Mouse (Mus musculus): ENCODE measurements at regions not wholly inside any gene's neighbourhood (a gene's known extent, or its start where the extent isn't known, plus 50 kb on each side); places are given as distances from the start of the nearest gene placed in this dataset.

DNA sequence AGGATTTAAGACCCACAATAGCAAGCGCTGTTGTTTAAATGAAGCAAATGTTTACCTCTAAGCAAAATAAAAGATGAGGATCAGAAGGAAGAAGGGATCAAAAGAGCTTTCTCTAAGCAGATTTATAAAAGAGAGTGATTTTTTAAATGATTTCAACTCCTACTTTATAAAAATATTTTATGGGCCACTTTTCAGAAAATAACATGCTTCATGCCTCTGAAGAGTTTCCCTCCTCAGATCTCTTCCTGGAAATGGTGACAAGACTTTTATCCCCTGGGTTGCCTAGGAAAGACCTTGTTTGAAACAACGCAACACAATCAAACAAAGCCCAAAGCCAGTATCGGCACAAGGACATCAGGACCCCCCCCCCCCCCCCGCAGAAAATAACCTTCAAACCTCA is 265.6 kb upstream of the Sall1 start:
- no peaks in the 10 kb centered on the region for H3K4me1 ChIP-seq (ENCODE audit: control insufficient read depth, insufficient read depth, low read length)
- H3K4me3 ChIP-seq (replicated peaks; ENCODE audit: extremely low read depth, low read depth, low read length) = no peak overlapping the region
- TF ChIP-seq CTCF (IDR thresholded peaks at IDR 0.05; ENCODE audit: insufficient read depth, low read length) = no peak
- TF ChIP-seq POLR2A (IDR thresholded peaks at IDR 0.05; ENCODE audit: borderline replicate concordance, extremely low read depth, low read depth, low read length) = no peak
- no peak for DNase-seq
- WGBS = 36% methylated on average over 4 of the region's 4 CpGs

GRCm38 (mm10) chr8:89308950-89309349 is 265.0 kb upstream of the Sall1 start:
- TF ChIP-seq CTCF (IDR thresholded peaks at IDR 0.05; ENCODE audit: insufficient read depth, low read length) (no peak), POLR2A (IDR thresholded peaks at IDR 0.05; ENCODE audit: borderline replicate concordance, extremely low read depth, low read depth, low read length) (no peak)
- H3K4me1 ChIP-seq (ENCODE audit: control insufficient read depth, insufficient read depth, low read length) = no peaks in the 10 kb centered on the region
- 39% methylated on average over 5 of the region's 5 CpGs for WGBS
- H3K4me3 ChIP-seq (replicated peaks; ENCODE audit: extremely low read depth, low read depth, low read length) = no peak overlapping the region
- no peak for DNase-seq

GRCm38 (mm10) chr8:89308532-89308931 is 264.6 kb upstream of the Sall1 start:
- TF ChIP-seq CTCF (IDR thresholded peaks at IDR 0.05; ENCODE audit: insufficient read depth, low read length) (no peak), POLR2A (IDR thresholded peaks at IDR 0.05; ENCODE audit: borderline replicate concordance, extremely low read depth, low read depth, low read length) (no peak)
- WGBS = 66% methylated on average over 8 of the region's 8 CpGs
- no peak overlapping the region for H3K4me3 ChIP-seq (replicated peaks; ENCODE audit: extremely low read depth, low read depth, low read length)
- no peak for DNase-seq
- no peaks in the 10 kb centered on the region for H3K4me1 ChIP-seq (ENCODE audit: control insufficient read depth, insufficient read depth, low read length)

DNA sequence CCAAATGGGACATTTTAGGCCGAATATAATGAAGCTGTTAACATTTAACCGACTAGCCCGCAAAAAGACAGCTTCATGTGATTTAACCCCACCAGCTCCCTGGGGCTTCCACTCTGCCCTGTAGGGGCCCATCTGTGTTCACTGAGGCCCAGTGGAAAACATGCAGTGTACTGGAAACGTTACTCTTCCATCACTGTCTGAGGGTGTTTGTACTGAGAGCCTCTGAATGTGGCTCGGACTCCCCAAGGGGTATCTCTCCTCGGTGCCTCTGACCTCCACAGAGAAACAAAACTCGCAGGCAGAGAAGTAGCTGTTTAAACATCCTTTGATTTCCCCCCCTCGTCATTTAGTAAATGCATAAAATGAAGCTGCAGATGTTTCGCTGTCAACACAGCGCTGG is 263.6 kb upstream of the Sall1 start:
- WGBS = 46% methylated on average over 10 of the region's 10 CpGs
- DNase-seq = no peak
- no peak for TF ChIP-seq POLR2A (IDR thresholded peaks at IDR 0.05; ENCODE audit: borderline replicate concordance, extremely low read depth, low read depth, low read length)
- TF ChIP-seq CTCF (IDR thresholded peaks at IDR 0.05; ENCODE audit: insufficient read depth, low read length) = no peak

DNA sequence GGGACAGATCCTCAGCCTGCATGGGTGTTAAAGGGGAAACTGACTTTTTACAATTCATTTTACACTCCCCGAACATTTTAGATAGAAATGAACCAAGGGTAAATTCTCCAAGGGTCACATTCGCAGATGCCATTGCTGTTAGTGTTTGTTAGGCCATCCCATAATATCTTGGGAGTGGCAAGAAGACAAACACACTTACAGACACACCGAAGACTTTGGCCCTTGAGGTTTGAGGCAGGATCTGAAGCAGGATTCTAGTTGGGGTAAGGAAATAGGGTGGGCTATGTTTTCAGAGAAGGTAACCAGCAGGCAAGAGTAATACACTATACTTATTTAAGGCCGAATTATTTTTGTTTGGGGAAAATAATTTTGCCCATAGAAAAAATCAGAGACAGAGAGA is 263.1 kb upstream of the Sall1 start:
- DNase-seq = no peak
- Histone ChIP-seq H3K4me3 (replicated peaks; ENCODE audit: extremely low read depth, low read depth, low read length) (no peak overlapping the region), H3K4me1 (ENCODE audit: control insufficient read depth, insufficient read depth, low read length) (no peaks in the 10 kb centered on the region)
- TF ChIP-seq POLR2A (IDR thresholded peaks at IDR 0.05; ENCODE audit: borderline replicate concordance, extremely low read depth, low read depth, low read length) = no peak
- no peak for TF ChIP-seq CTCF (IDR thresholded peaks at IDR 0.05; ENCODE audit: insufficient read depth, low read length)
- 78% methylated on average over 4 of the region's 4 CpGs for WGBS

More for the DNA sequence above, 263.6 kb upstream of the Sall1 start:
- H3K4me3 ChIP-seq (replicated peaks; ENCODE audit: extremely low read depth, low read depth, low read length) = no peak overlapping the region
- no peaks in the 10 kb centered on the region for H3K4me1 ChIP-seq (ENCODE audit: control insufficient read depth, insufficient read depth, low read length)

GRCm38 (mm10) chr8:89304116-89304515 is 260.2 kb upstream of the Sall1 start:
- DNase-seq = no peak
- Histone ChIP-seq H3K4me1 (ENCODE audit: control insufficient read depth, insufficient read depth, low read length) (no peaks in the 10 kb centered on the region), H3K4me3 (replicated peaks; ENCODE audit: extremely low read depth, low read depth, low read length) (no peak overlapping the region)
- WGBS = 64% methylated on average over 10 of the region's 10 CpGs
- TF ChIP-seq POLR2A (IDR thresholded peaks at IDR 0.05; ENCODE audit: borderline replicate concordance, extremely low read depth, low read depth, low read length) = no peak
- no peak for TF ChIP-seq CTCF (IDR thresholded peaks at IDR 0.05; ENCODE audit: insufficient read depth, low read length)

DNA sequence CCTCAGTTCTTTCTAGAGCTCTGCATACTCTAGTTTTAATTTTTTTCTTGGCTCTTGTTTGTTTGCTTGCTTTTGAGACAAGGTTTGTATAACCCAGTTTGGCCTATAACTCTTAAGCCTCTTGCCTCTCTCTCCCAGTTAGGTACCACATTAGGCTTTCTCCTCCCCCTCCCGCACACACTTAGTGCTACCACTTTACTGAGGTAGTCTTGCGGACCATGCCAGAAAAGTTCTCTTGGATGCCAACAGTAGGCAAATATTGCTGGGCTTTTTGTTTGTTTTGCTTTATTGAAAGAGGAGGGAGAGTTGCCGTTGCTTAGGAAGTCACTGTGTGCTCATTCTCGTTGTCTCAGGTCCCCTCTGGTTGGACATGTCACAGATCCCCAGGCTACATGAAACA is 259.4 kb upstream of the Sall1 start:
- no peaks in the 10 kb centered on the region for H3K4me1 ChIP-seq (ENCODE audit: control insufficient read depth, insufficient read depth, low read length)
- no peak for DNase-seq
- whole genome bisulfite sequencing = 58% methylated on average over 4 of the region's 4 CpGs
- no peak overlapping the region for H3K4me3 ChIP-seq (replicated peaks; ENCODE audit: extremely low read depth, low read depth, low read length)
- TF ChIP-seq CTCF (IDR thresholded peaks at IDR 0.05; ENCODE audit: insufficient read depth, low read length) (no peak), POLR2A (IDR thresholded peaks at IDR 0.05; ENCODE audit: borderline replicate concordance, extremely low read depth, low read depth, low read length) (no peak)

DNA sequence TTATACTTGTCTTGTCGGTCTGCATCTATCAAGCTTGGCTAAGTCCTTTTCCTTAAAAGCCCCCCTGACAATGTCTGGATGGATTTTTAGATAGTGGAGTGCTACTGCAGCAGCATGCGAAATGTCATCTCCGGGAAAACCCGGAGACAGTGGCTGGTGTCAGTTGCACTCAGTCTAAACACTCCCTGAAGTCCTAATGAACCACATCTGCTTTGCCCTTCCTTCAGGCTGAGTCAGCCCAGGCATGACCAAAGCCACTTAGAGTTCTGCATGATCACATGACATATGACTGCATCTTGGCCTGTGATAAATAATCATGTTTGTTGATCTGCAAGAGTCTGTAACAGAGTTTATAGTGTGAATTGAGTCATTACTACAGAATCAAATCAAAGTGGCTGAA is 255.7 kb upstream of the Sall1 start:
- Histone ChIP-seq H3K4me3 (replicated peaks; ENCODE audit: extremely low read depth, low read depth, low read length) (no peak overlapping the region), H3K4me1 (ENCODE audit: control insufficient read depth, insufficient read depth, low read length) (no peaks in the 10 kb centered on the region)
- 73% methylated on average over 4 of the region's 4 CpGs for WGBS
- DNase-seq = no peak
- no peak for TF ChIP-seq POLR2A (IDR thresholded peaks at IDR 0.05; ENCODE audit: borderline replicate concordance, extremely low read depth, low read depth, low read length)
- TF ChIP-seq CTCF (IDR thresholded peaks at IDR 0.05; ENCODE audit: insufficient read depth, low read length) = no peak

DNA sequence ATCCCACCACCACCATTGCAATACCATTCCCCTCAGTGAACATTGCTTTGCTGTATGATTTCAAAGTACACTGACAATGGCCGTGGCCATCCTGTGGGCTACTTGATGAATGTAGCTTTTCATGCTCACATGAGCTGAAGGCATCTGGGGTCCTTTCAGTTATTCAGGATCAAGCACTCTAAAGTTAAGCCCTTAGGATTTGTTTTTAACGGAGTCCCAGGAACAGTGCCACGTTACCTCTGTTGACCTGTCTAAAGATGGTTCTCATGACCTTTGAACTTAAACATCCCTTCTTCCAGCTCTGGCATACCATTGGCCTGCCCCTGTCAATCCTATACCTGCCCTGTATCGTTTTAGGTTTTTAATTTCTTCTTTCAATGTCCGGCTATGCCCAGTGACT is 251.7 kb upstream of the Sall1 start:
- DNase-seq = no peak
- no peak overlapping the region for H3K4me3 ChIP-seq (replicated peaks; ENCODE audit: extremely low read depth, low read depth, low read length)
- no peak for TF ChIP-seq CTCF (IDR thresholded peaks at IDR 0.05; ENCODE audit: insufficient read depth, low read length)
- TF ChIP-seq POLR2A (IDR thresholded peaks at IDR 0.05; ENCODE audit: borderline replicate concordance, extremely low read depth, low read depth, low read length) = no peak

GRCm38 (mm10) chr8:89289017-89289416 is 245.1 kb upstream of the Sall1 start:
- no peak for DNase-seq
- Histone ChIP-seq H3K4me3 (replicated peaks; ENCODE audit: extremely low read depth, low read depth, low read length) (no peak overlapping the region), H3K4me1 (ENCODE audit: control insufficient read depth, insufficient read depth, low read length) (no peaks in the 10 kb centered on the region)
- 18% methylated on average over 5 of the region's 5 CpGs for WGBS
- no peak for TF ChIP-seq POLR2A (IDR thresholded peaks at IDR 0.05; ENCODE audit: borderline replicate concordance, extremely low read depth, low read depth, low read length)
- TF ChIP-seq CTCF (IDR thresholded peaks at IDR 0.05; ENCODE audit: insufficient read depth, low read length) = no peak

More for the DNA sequence above, 251.7 kb upstream of the Sall1 start:
- H3K4me1 ChIP-seq (ENCODE audit: control insufficient read depth, insufficient read depth, low read length) = no peaks in the 10 kb centered on the region
- 70% methylated on average over 5 of the region's 5 CpGs for WGBS

Data from lung, adult 2 months (tissue).